Mouse (Mus musculus): ENCODE measurements around the gene Arcn1. TPM values are rescaled to one million over a fixed set of nuclear protein-coding genes. Genes with fewer than 3 reads are reported as not detected.

Arcn1 gene
- polyA plus RNA-seq, 1 experiment from 2014 or later = 139 TPM

DNA sequence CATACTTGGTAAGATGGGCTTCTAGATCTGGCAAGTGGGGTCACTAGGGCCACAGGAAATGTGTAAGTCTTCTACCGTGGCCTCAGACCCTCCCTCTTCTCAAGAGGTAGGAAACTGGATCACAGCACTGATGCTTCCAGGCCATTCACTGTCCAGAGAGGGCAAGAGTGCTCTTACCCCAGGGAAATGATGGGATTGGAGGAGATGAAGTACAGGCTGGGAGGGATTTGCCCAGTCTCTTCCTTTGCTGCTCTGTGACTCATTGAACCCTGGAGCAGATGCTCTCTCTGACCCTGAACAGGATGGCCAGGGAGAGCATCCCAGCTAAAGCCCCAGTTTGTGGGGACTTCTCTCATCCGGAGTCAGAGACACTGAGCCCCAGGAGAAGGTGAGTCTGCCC lies 43.0 kb downstream of the Arcn1 start:
- 37% methylated on average over 2 of the region's 2 CpGs for WGBS (ENCODE audit: insufficient replicate concordance)
- Histone ChIP-seq H3K36me3 (ENCODE audit: control insufficient read depth, insufficient read depth, low read length) (no peaks in the 10 kb centered on the region), H3K4me1 (ENCODE audit: control insufficient read depth, insufficient read depth, low read length) (peaks cover 57% of the 10 kb centered on the region), H3K4me3 (ENCODE audit: low read depth, low read length) (no peak overlapping the region), H3K9me3 (replicated peaks; ENCODE audit: control insufficient read depth, low read length) (no peaks in the 10 kb centered on the region), H3K27me3 (ENCODE audit: control insufficient read depth, insufficient read depth, low read length) (no peaks in the 10 kb centered on the region), H3K9ac (ENCODE audit: low read depth, low read length) (no peak overlapping the region), H3K27ac (ENCODE audit: low read depth, low read length) (no peak overlapping the region), H3K4me2 (no peak overlapping the region; the same call in 1 of the 2 replicates)
- no peak for ATAC-seq (replicated peaks; ENCODE audit: insufficient number of reproducible peaks, low FRiP score, low TSS enrichment)

DNA sequence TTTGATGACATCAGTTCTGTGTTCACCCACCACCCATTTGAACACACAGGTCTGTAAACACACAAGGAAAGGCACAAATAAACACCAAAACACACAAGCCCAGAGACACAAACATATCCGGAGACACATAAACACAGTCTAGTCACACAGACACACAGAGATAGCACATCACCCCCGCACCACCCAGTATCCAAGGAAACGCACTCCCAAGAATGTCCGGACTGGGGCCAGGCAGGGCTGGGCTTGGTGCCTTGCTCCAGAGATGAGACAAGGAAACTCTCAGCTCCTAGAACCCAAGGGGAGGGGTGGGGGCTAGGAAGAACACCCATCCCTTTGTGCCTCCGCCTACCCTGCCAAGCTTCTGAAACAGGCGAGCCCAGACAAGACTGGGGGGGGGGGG lies 43.4 kb downstream of the Arcn1 start:
- 41% methylated on average over 6 of the region's 6 CpGs for WGBS (ENCODE audit: insufficient replicate concordance)
- H3K4me1 ChIP-seq (ENCODE audit: control insufficient read depth, insufficient read depth, low read length) = peaks cover 60% of the 10 kb centered on the region
- ATAC-seq (replicated peaks; ENCODE audit: insufficient number of reproducible peaks, low FRiP score, low TSS enrichment) = no peak

DNA sequence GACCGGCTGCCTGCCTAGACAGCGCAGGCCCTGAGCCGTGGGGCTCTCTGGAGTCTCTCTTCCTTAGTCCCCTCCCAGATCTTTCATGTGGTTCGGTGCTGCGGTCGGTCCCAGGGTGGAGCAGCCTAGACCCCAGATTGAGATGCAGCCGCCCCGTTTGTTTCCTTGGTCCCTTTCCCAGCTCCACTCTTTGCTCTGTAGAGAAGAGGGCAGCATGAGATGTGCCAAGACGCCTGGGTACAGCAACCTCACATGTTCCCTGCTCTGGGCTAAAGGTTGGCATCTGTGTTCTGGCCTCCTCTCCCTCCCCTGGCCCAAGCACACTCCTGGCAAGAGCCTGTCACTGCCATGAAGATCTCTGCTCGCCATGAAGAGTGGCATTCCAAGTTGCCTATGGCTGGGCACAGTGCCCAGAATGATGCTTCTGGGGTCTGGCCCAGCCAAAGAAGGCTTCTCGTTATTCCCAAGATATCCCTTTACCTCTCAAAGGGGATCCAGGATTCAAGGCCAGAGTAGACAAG lies 44.1 kb downstream of the Arcn1 start:
- H3K9ac ChIP-seq (ENCODE audit: low read depth, low read length) = no peak overlapping the region
- H3K4me1 ChIP-seq (ENCODE audit: control insufficient read depth, insufficient read depth, low read length) = peaks cover 62% of the 10 kb centered on the region
- no peaks in the 10 kb centered on the region for H3K9me3 ChIP-seq (replicated peaks; ENCODE audit: control insufficient read depth, low read length)
- no peak overlapping the region for H3K4me3 ChIP-seq (ENCODE audit: low read depth, low read length)
- 51% methylated on average over 11 of the region's 11 CpGs for WGBS (ENCODE audit: insufficient replicate concordance)
- H3K36me3 ChIP-seq (ENCODE audit: control insufficient read depth, insufficient read depth, low read length) = no peaks in the 10 kb centered on the region
- 0 out of 2 replicates have a peak overlapping the region, but pooled peaks have one; percentile 50 for H3K27ac ChIP-seq (ENCODE audit: low read depth, low read length)
- no peaks in the 10 kb centered on the region for H3K27me3 ChIP-seq (ENCODE audit: control insufficient read depth, insufficient read depth, low read length)
- ATAC-seq (replicated peaks; ENCODE audit: insufficient number of reproducible peaks, low FRiP score, low TSS enrichment) = no peak
- no peak overlapping the region for H3K4me2 ChIP-seq

More for the DNA sequence above, 43.4 kb downstream of the Arcn1 start:
- no peaks in the 10 kb centered on the region for H3K27me3 ChIP-seq (ENCODE audit: control insufficient read depth, insufficient read depth, low read length)
- H3K9ac ChIP-seq (ENCODE audit: low read depth, low read length) = no peak overlapping the region
- H3K9me3 ChIP-seq (replicated peaks; ENCODE audit: control insufficient read depth, low read length) = no peaks in the 10 kb centered on the region
- H3K36me3 ChIP-seq (ENCODE audit: control insufficient read depth, insufficient read depth, low read length) = no peaks in the 10 kb centered on the region
- H3K4me3 ChIP-seq (ENCODE audit: low read depth, low read length) = no peak overlapping the region
- 0 out of 2 replicates have a peak overlapping the region, but pooled peaks have one; percentile 50 for H3K27ac ChIP-seq (ENCODE audit: low read depth, low read length)
- no peak overlapping the region; the same call in 1 of the 2 replicates for H3K4me2 ChIP-seq

DNA sequence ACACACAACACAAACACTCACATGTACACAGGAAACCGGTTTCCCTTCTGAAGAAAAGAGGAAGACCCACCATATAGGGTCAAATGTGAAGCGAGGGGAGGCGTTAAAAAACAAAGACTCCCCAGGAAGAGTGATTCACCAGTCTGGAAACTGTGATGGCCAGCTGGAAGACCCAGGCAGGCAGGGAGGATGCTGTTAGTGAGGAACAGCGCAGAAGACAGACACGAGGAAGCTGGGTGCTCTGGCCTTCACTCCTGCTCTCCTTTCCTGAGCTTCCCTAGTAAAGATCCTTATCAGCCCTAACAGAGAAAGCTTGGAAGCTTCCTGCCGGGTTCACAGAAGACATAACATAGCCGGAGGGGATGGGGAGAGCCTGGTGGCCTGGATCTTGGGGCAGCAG lies 44.6 kb downstream of the Arcn1 start:
- Histone ChIP-seq H3K9me3 (replicated peaks; ENCODE audit: control insufficient read depth, low read length) (no peaks in the 10 kb centered on the region), H3K4me1 (ENCODE audit: control insufficient read depth, insufficient read depth, low read length) (peaks cover 62% of the 10 kb centered on the region), H3K9ac (ENCODE audit: low read depth, low read length) (no peak overlapping the region), H3K27me3 (ENCODE audit: control insufficient read depth, insufficient read depth, low read length) (no peaks in the 10 kb centered on the region), H3K4me2 (no peak overlapping the region), H3K27ac (ENCODE audit: low read depth, low read length) (no peak overlapping the region), H3K4me3 (ENCODE audit: low read depth, low read length) (no peak overlapping the region), H3K36me3 (ENCODE audit: control insufficient read depth, insufficient read depth, low read length) (no peaks in the 10 kb centered on the region)
- 33% methylated on average over 7 of the region's 7 CpGs for WGBS (ENCODE audit: insufficient replicate concordance)
- ATAC-seq (replicated peaks; ENCODE audit: insufficient number of reproducible peaks, low FRiP score, low TSS enrichment) = no peak

DNA sequence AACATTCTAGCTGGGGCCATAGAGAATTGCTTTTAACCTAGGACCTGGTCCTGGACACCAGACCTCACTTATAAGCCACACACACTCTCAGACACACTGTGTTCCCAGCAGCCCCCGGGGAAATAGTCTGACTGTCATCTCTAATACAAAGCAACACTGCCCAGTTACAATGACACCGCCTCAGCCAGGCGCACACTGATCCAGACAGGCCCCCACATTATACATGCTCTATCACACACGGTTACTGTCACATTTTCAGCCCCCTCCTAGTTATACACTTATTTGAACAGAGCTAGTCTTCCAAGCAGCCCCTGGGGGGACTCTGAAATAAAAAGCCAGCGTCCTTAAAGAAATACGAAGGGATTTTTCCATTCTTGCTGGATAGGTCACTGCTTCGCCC lies 45.1 kb downstream of the Arcn1 start:
- Histone ChIP-seq H3K27ac (ENCODE audit: low read depth, low read length) (peak overlapping the region; percentile 10; the same call in 1 of the 2 replicates), H3K36me3 (ENCODE audit: control insufficient read depth, insufficient read depth, low read length) (no peaks in the 10 kb centered on the region), H3K27me3 (ENCODE audit: control insufficient read depth, insufficient read depth, low read length) (no peaks in the 10 kb centered on the region), H3K4me2 (no peak overlapping the region), H3K4me3 (ENCODE audit: low read depth, low read length) (no peak overlapping the region), H3K9me3 (replicated peaks; ENCODE audit: control insufficient read depth, low read length) (no peaks in the 10 kb centered on the region), H3K4me1 (ENCODE audit: control insufficient read depth, insufficient read depth, low read length) (peaks cover 62% of the 10 kb centered on the region), H3K9ac (ENCODE audit: low read depth, low read length) (no peak overlapping the region)
- ATAC-seq (replicated peaks; ENCODE audit: insufficient number of reproducible peaks, low FRiP score, low TSS enrichment) = no peak
- WGBS (ENCODE audit: insufficient replicate concordance) = 60% methylated on average over 7 of the region's 7 CpGs

DNA sequence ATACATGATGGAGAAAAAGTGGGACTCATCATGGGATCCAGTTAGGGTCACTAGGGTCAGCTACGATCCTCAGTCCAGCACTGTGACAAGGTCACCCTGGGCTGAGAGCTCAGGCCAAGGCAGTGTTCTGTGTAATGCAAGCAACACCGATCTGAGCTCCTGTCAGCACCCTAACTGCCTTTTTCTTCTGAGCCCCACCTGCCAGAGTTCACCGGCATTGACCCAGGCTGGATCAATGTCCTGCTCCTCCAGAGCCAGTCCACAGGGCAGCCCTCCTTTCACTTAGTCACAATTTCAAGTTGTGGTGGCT lies 45.8 kb downstream of the Arcn1 start:
- Histone ChIP-seq H3K27ac (ENCODE audit: low read depth, low read length) (0 out of 2 replicates have a peak overlapping the region, but pooled peaks have one; percentile 54), H3K4me2 (peak overlapping the region; percentile 87; the same call in 1 of the 2 replicates), H3K4me1 (ENCODE audit: control insufficient read depth, insufficient read depth, low read length) (peaks cover 57% of the 10 kb centered on the region), H3K27me3 (ENCODE audit: control insufficient read depth, insufficient read depth, low read length) (no peaks in the 10 kb centered on the region), H3K9me3 (replicated peaks; ENCODE audit: control insufficient read depth, low read length) (no peaks in the 10 kb centered on the region), H3K4me3 (ENCODE audit: low read depth, low read length) (peak overlapping the region; percentile 75; the same call in 1 of the 2 replicates), H3K36me3 (ENCODE audit: control insufficient read depth, insufficient read depth, low read length) (peaks cover 1% of the 10 kb centered on the region; the same call in 1 of the 2 replicates), H3K9ac (ENCODE audit: low read depth, low read length) (no peak overlapping the region)
- 0 out of 2 replicates have a peak, but pooled peaks have one; percentile 7 for ATAC-seq (replicated peaks; ENCODE audit: insufficient number of reproducible peaks, low FRiP score, low TSS enrichment)
- 43% methylated on average over 3 of the region's 3 CpGs for WGBS (ENCODE audit: insufficient replicate concordance)

DNA sequence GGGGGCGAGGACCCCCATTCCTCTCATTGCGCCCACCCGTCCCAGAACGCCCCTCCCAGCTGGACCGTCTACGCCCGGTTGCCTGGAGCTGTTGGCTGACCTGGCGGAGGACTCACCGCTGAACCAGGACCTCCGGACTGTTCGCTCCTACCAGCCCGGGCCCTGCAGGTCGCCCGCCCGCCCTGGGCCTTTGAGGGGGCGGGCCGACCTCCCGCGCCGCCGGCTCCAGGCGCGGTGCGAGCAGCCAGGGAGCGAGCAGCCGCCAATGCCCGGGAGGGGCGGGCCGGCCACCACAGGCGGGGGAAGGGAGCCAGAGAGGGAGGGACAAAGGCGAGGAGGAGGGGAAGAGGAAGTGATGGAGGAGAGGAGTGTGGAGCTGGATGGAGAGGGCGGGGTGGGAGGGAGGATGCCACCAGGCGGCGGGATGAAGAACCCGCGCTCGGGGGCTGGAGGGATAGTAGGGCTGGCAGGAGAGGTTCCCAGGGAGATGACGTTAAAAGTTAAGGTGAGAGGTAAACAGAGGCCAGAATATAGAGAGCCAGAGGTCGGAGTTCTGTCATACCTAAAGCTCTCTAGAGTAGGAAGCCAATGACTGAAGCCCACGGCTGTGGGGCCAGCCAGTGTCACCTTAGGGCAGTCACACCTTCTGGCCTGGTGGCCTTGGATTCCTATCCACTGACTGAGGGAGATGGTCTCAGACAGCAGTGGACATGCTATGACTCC lies 46.3 kb downstream of the Arcn1 start:
- 1% methylated on average over 40 of the region's 40 CpGs for WGBS (ENCODE audit: insufficient replicate concordance)
- H3K27ac ChIP-seq (ENCODE audit: low read depth, low read length) = peak overlapping the region; percentile 59
- H3K9me3 ChIP-seq (replicated peaks; ENCODE audit: control insufficient read depth, low read length) = no peaks in the 10 kb centered on the region
- ATAC-seq (replicated peaks; ENCODE audit: insufficient number of reproducible peaks, low FRiP score, low TSS enrichment) = peak; percentile 62
- H3K36me3 ChIP-seq (ENCODE audit: control insufficient read depth, insufficient read depth, low read length) = peaks cover 5% of the 10 kb centered on the region
- H3K4me2 ChIP-seq = peak overlapping the region; percentile 87
- H3K4me3 ChIP-seq (ENCODE audit: low read depth, low read length) = peak overlapping the region; percentile 75
- H3K9ac ChIP-seq (ENCODE audit: low read depth, low read length) = peak overlapping the region; percentile 82
- peaks cover 52% of the 10 kb centered on the region for H3K4me1 ChIP-seq (ENCODE audit: control insufficient read depth, insufficient read depth, low read length)
- no peaks in the 10 kb centered on the region for H3K27me3 ChIP-seq (ENCODE audit: control insufficient read depth, insufficient read depth, low read length)

DNA sequence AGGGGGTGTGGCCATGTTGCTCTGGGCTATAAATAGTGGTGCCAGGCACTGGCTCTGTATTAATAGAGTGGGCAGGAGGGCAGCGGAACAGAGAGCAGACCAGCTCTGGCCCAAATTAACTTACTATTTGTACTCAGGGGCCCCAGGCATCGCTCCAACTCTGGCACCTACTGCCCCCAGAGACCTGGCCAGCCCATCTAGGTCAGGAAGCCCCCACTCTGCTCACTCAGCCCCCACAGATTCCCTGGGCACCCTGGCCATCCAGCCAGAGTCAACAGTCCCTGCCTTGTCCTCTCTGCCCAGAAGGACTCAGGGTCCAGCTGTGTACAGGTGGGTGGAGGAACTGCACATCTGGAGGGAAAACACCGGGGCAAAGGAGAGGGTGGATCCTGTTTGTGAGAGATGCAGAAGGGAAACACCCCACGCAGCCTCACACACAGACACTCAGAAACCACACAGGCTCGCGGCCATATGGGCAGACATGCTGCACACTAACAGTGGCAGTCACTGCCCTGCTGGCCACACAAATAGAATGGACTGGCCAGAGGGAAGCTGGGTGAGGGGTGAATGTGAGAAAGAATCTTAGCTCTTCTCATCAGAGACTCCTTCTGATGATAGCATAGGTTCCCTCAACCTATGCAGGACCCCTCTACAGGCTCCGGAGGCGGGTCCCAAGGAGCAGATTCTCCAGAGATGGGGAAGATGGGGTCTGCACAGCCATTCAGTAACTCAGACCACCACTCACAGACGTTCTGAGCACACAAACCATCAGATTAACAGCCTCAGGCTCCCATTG lies 47.1 kb downstream of the Arcn1 start:
- no peak for ATAC-seq (replicated peaks; ENCODE audit: insufficient number of reproducible peaks, low FRiP score, low TSS enrichment)

More for the DNA sequence above, 47.1 kb downstream of the Arcn1 start:
- peak overlapping the region; percentile 87 for H3K4me2 ChIP-seq
- H3K9ac ChIP-seq (ENCODE audit: low read depth, low read length) = peak overlapping the region; percentile 82
- peaks cover 12% of the 10 kb centered on the region for H3K36me3 ChIP-seq (ENCODE audit: control insufficient read depth, insufficient read depth, low read length)
- no peaks in the 10 kb centered on the region for H3K9me3 ChIP-seq (replicated peaks; ENCODE audit: control insufficient read depth, low read length)
- H3K27me3 ChIP-seq (ENCODE audit: control insufficient read depth, insufficient read depth, low read length) = no peaks in the 10 kb centered on the region
- WGBS (ENCODE audit: insufficient replicate concordance) = 18% methylated on average over 9 of the region's 9 CpGs
- peak overlapping the region; percentile 75 for H3K4me3 ChIP-seq (ENCODE audit: low read depth, low read length)
- peak overlapping the region; percentile 59 for H3K27ac ChIP-seq (ENCODE audit: low read depth, low read length)
- peaks cover 45% of the 10 kb centered on the region for H3K4me1 ChIP-seq (ENCODE audit: control insufficient read depth, insufficient read depth, low read length)
